Mouse (Mus musculus): ENCODE results near the gene Cdv3. TPM values are rescaled to one million over a fixed set of nuclear protein-coding genes. Genes with fewer than 3 reads are reported as not detected.
A peak's percentile ranks its signal among the peaks of the same experiment; 100 is the strongest.

Gene Cdv3
- total and polyA plus RNA-seq, 2 experiments from 2014 or later = 85.7 to 97.5 TPM

DNA sequence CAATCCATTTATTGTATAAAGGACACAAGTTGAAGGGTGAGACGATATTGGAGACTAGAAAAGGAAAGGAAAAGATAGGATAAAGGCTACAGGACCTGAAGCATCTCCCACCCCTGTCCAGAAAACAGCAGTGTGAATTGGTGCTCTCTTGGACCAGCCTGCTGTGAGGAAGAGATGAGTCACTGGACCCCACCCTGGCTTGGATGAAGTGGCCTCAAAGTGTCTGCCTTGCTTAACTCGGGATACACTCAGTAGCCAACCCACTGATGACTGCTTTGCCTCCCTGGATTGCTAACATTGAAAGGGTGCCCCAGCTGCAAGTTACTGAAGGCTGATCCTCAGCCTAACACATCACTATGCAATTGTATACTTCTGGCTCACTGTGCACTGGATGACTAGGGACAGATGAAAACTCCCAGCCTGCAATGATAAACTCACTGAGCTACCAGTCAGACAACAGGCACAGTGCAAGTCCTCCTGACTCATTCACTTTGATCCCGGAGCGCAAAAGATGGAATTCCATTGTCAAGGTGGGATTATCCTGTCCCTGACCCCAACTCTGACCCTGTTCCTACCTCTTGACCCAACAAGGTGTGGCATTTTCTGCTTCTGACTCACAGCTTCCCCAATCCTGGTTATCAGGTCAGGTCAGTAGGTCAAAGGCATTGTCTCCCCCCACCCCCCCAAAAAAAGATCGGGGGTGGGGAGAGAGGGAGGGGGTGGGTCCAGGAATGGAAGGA is 6.8 kb upstream of the Cdv3 start:
- Histone ChIP-seq H3K4me1 (ENCODE audit: insufficient read depth, low read length) (no peaks in the 10 kb centered on the region), H3K27me3 (ENCODE audit: insufficient read depth, low read length) (no peaks in the 10 kb centered on the region), H3K27ac (no peak overlapping the region), H3K4me2 (ENCODE audit: low read depth, low read length) (no peak overlapping the region), H3K4me3 (ENCODE audit: low read length) (no peak overlapping the region), H3K9me3 (ENCODE audit: low read length) (no peaks in the 10 kb centered on the region), H3K9ac (replicated peaks; ENCODE audit: low read length) (no peak overlapping the region), H3K36me3 (ENCODE audit: insufficient read depth, low read length) (no peaks in the 10 kb centered on the region)
- TF ChIP-seq CTCF (IDR thresholded peaks at IDR 0.05; ENCODE audit: low read depth) = no peak
- WGBS = 82% methylated on average over 5 of the region's 5 CpGs
- ATAC-seq (no peak), DNase-seq (ENCODE audit: low spot score) (no peak)

DNA sequence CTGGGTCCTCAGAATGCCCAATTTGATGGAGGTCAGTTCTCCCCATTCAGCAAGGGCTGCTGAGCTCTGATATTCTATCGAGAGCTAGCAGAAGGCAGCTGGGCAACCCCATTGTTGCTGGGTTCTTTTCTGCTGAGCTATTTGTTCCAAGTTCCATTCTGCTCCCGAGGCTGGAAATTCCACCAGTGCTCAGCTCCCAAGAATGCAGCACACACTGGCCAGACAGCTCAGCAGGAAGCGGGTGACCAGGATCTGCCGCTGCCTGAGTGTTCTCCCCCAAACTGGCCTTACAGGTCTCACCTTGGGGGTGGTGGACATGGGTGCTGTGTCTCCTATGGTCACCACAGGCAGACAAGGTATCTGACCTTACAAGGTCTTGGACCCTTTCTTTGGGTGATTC is 4.3 kb upstream of the Cdv3 start:
- Histone ChIP-seq H3K27me3 (ENCODE audit: insufficient read depth, low read length) (no peaks in the 10 kb centered on the region), H3K4me1 (ENCODE audit: insufficient read depth, low read length) (peaks cover 6% of the 10 kb centered on the region; the same call in 1 of the 2 replicates), H3K27ac (no peak overlapping the region), H3K9ac (replicated peaks; ENCODE audit: low read length) (no peak overlapping the region), H3K4me3 (ENCODE audit: low read length) (no peak overlapping the region), H3K4me2 (ENCODE audit: low read depth, low read length) (no peak overlapping the region), H3K9me3 (ENCODE audit: low read length) (no peaks in the 10 kb centered on the region), H3K36me3 (ENCODE audit: insufficient read depth, low read length) (no peaks in the 10 kb centered on the region)
- no peak for TF ChIP-seq CTCF (IDR thresholded peaks at IDR 0.05; ENCODE audit: low read depth)
- 51% methylated on average over 4 of the region's 4 CpGs for WGBS
- no peak for ATAC-seq
- DNase-seq (ENCODE audit: low spot score) = no peak

DNA sequence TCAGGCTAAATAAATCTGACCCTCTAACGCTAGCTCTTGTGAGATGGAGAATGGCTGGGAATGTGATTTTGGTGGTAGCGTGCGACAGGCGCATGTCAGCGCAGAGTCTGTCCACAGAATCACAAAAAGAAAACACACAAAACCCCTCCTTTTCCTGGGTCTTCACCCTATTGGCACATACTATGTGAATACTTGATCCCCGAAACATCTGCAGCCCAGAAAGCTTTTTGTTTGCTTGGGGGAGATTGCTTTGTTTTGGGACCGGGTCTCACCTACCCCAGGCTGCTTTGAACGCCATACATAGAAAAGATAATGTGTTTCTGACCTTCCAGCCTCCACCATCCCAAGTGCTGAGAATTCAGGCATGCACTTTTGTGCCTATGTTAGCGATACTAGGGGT is 716 bp upstream of the Cdv3 start:
- no peak for DNase-seq (ENCODE audit: low spot score)
- no peak for TF ChIP-seq CTCF (IDR thresholded peaks at IDR 0.05; ENCODE audit: low read depth)

DNA sequence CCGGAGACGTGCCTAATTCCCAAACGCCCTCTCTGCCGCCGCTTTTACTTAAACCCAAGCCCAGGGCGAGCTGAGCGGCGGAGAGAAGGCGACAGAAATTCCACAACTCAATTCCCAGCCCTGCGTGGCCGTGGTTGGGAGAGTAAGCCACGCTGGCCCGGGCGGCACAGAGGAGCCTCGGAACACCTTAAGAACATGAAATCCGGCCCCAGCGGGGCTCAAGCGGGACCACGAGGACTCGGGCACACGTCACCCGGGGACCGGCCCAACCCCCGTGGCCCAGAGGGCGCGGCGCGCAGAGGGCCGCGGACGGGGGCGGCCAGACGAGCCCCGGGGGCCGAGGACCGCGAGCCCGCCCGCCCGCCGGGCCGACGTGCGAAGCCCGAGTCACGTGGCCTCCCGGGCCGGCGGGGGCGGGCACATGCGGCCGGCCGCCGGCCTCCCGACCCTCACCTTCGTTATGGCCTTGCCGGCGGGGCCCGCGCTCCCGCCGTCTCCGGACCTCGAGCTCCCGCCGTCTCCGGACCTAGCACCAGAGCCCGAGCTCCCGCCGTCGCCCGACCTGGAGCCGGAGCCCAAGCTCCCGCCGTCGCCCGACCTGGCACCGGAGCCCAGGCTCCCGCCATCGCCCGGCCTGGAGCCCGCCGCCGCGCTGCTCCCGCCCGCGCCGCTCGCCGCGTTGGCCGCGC is 895 bp downstream of the Cdv3 start:
- WGBS = 6% methylated on average over 77 of the region's 94 CpGs
- no peak for TF ChIP-seq CTCF (IDR thresholded peaks at IDR 0.05; ENCODE audit: low read depth)
- peak overlapping the region; percentile 91 for H3K9ac ChIP-seq (replicated peaks; ENCODE audit: low read length)
- H3K4me2 ChIP-seq (ENCODE audit: low read depth, low read length) = peak overlapping the region; percentile 95
- no peaks in the 10 kb centered on the region for H3K27me3 ChIP-seq (ENCODE audit: insufficient read depth, low read length)
- peak overlapping the region; percentile 98 for H3K27ac ChIP-seq
- ATAC-seq = peak; percentile 19; the same call in 1 of the 2 replicates
- DNase-seq (ENCODE audit: low spot score) = peak; percentile 69
- H3K4me1 ChIP-seq (ENCODE audit: insufficient read depth, low read length) = peaks cover 18% of the 10 kb centered on the region; the same call in 1 of the 2 replicates
- peak overlapping the region; percentile 90 for H3K4me3 ChIP-seq (ENCODE audit: low read length)
- H3K36me3 ChIP-seq (ENCODE audit: insufficient read depth, low read length) = no peaks in the 10 kb centered on the region
- H3K9me3 ChIP-seq (ENCODE audit: low read length) = no peaks in the 10 kb centered on the region

More for the DNA sequence above, 716 bp upstream of the Cdv3 start:
- Histone ChIP-seq H3K9ac (replicated peaks; ENCODE audit: low read length) (peak overlapping the region; percentile 38; the same call in 1 of the 2 replicates), H3K4me1 (ENCODE audit: insufficient read depth, low read length) (peaks cover 18% of the 10 kb centered on the region; the same call in 1 of the 2 replicates), H3K27me3 (ENCODE audit: insufficient read depth, low read length) (no peaks in the 10 kb centered on the region), H3K36me3 (ENCODE audit: insufficient read depth, low read length) (no peaks in the 10 kb centered on the region), H3K4me3 (ENCODE audit: low read length) (peak overlapping the region; percentile 90), H3K4me2 (ENCODE audit: low read depth, low read length) (peak overlapping the region; percentile 95), H3K27ac (peak overlapping the region; percentile 75), H3K9me3 (ENCODE audit: low read length) (no peaks in the 10 kb centered on the region)
- ATAC-seq = no peak
- WGBS = 63% methylated on average over 9 of the region's 9 CpGs

DNA sequence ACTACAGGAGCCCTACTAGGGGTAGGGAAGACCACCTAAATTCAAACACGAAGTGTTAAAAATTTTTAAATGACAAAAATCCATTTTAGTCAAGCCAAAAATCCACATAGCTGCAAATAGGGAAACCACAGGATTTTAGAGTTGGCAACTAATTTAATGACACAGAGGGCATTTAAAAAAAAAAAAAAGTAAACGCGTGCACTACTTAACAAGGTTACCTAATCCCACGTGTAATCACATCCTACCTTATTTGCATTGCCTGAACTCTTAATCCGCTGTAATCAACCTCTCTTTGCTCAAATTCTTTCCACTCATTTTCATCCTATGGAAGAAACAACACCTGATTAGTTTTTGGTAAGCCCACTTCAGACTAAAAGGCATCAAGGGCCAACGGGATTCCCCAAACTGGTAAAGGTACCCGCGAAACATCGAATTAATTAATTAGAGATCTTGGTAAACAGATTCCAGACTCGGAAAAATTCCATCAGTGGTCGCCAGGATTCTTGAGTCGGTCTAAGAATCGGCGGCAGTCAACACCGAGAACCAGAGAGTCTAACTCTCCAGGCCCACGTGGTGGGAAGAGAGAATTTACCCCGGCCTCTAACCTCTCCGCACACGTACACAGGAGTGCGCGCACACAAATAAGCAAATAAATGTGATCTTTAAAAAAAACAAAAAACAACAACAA is 1.8 kb downstream of the Cdv3 start:
- Histone ChIP-seq H3K27me3 (ENCODE audit: insufficient read depth, low read length) (no peaks in the 10 kb centered on the region), H3K36me3 (ENCODE audit: insufficient read depth, low read length) (0 out of 2 replicates have a peak, but pooled peaks cover 7% of the 10 kb centered on the region), H3K4me2 (ENCODE audit: low read depth, low read length) (peak overlapping the region; percentile 95), H3K4me3 (ENCODE audit: low read length) (peak overlapping the region; percentile 90), H3K27ac (peak overlapping the region; percentile 98; the same call in 1 of the 2 replicates), H3K9me3 (ENCODE audit: low read length) (no peaks in the 10 kb centered on the region), H3K4me1 (ENCODE audit: insufficient read depth, low read length) (peaks cover 18% of the 10 kb centered on the region; the same call in 1 of the 2 replicates), H3K9ac (replicated peaks; ENCODE audit: low read length) (peak overlapping the region; percentile 91)
- peak; percentile 14; the same call in 1 of the 2 replicates for TF ChIP-seq CTCF (IDR thresholded peaks at IDR 0.05; ENCODE audit: low read depth)
- no peak for ATAC-seq
- WGBS = 2% methylated on average over 21 of the region's 21 CpGs
- peak; percentile 57 for DNase-seq (ENCODE audit: low spot score)

DNA sequence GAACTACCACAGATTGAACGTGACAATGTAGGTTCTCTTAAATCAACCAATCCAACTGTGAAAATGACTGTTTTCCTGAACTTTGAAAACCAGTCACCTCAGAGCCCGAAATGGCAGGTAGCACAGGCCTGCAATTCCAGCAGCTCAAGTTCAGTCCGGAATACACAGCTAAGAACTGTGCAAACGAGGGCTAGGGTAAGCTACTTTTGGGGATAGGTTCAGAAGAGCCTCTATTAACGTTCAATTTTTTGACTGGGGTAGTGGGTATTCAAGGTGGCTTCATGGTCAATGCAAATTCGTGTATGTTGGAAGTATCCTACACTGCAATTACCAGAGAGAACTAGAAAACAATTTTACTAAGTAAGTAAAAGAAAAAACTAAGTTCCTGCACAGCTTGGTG is 2.6 kb downstream of the Cdv3 start:
- Histone ChIP-seq H3K4me3 (ENCODE audit: low read length) (peak overlapping the region; percentile 90; the same call in 1 of the 2 replicates), H3K27me3 (ENCODE audit: insufficient read depth, low read length) (no peaks in the 10 kb centered on the region), H3K9me3 (ENCODE audit: low read length) (no peaks in the 10 kb centered on the region), H3K9ac (replicated peaks; ENCODE audit: low read length) (no peak overlapping the region), H3K4me1 (ENCODE audit: insufficient read depth, low read length) (peaks cover 18% of the 10 kb centered on the region; the same call in 1 of the 2 replicates), H3K27ac (no peak overlapping the region), H3K36me3 (ENCODE audit: insufficient read depth, low read length) (peaks cover 8% of the 10 kb centered on the region; the same call in 1 of the 2 replicates), H3K4me2 (ENCODE audit: low read depth, low read length) (peak overlapping the region; percentile 95)
- 71% methylated on average over 6 of the region's 6 CpGs for WGBS
- DNase-seq (ENCODE audit: low spot score) = no peak
- TF ChIP-seq CTCF (IDR thresholded peaks at IDR 0.05; ENCODE audit: low read depth) = no peak
- no peak for ATAC-seq
